Mouse (Mus musculus) gastrocnemius, postnatal 4 days (tissue): ENCODE measurements around the gene Gm19426. TPM values are rescaled to one million over a fixed set of nuclear protein-coding genes. Genes with fewer than 3 reads are reported as not detected.
"Not testable (repeated sequence)": the region's sequence is repeated elsewhere in the genome, so short reads cannot be mapped to it uniquely, and the experiment has no call there.

Experiments
- DNase-seq, 2 experiments: peaks; one replicate each; pipeline ENCODE4 v3.0.0; 2021 to 2022; ENCODE audit warnings: low spot score in 2 of 2, mixed read lengths in 2 of 2
- total RNA-seq, 2 experiments: library from RNA; stranded (reverse); gene quantifications; 2 replicates each; pipeline ENCODE4 v1.2.3; 2021

The Gm19426 gene
- total RNA-seq, 2 experiments from 2014 or later, result 4.0 to 6.3 TPM

GRCm38 (mm10) chr2:84756245-84756644 is 12.8 kb upstream of the Gm19426 start:
- DNase-seq, result no peak

- DNase-seq, result no peak
Measured at GRCm38 (mm10) chr2:84750115-84750514, 6.7 kb upstream of the Gm19426 start.

- peak in 1 of 2 experiments; percentile 32 for DNase-seq
Measured at GRCm38 (mm10) chr2:84744126-84744525, 671 bp upstream of the Gm19426 start.

- DNase-seq, result peak in 1 of 2 experiments; percentile 37
Measured at GRCm38 (mm10) chr2:84742451-84743283, 788 bp downstream of the Gm19426 start.

- peak in 1 of 2 experiments; percentile 11 for DNase-seq
Measured at GRCm38 (mm10) chr2:84741841-84742450, 1.5 kb downstream of the Gm19426 start.

- no peak for DNase-seq
Measured at GRCm38 (mm10) chr2:84740608-84741333, 2.7 kb downstream of the Gm19426 start.

GRCm38 (mm10) chr2:84738271-84738911 is 5.1 kb downstream of the Gm19426 start:
- DNase-seq, result no peak

GRCm38 (mm10) chr2:84737451-84737925 is 6.0 kb downstream of the Gm19426 start:
- DNase-seq, result no peak

GRCm38 (mm10) chr2:84736312-84737161 is 6.9 kb downstream of the Gm19426 start:
- DNase-seq, result no peak

- DNase-seq, result no peak
Measured at GRCm38 (mm10) chr2:84735346-84735920, 8.0 kb downstream of the Gm19426 start.

GRCm38 (mm10) chr2:84734919-84735318 is 8.5 kb downstream of the Gm19426 start:
- no peak for DNase-seq

GRCm38 (mm10) chr2:84734351-84734864 is 9.0 kb downstream of the Gm19426 start:
- DNase-seq, result no peak

- DNase-seq, result no peak
Measured at GRCm38 (mm10) chr2:84733579-84734300, 9.7 kb downstream of the Gm19426 start, which contains the start of gene Ypel4. Gene Ypel4 (plus strand): TSS chr2:84734058.

- DNase-seq, result no peak
Measured at GRCm38 (mm10) chr2:84732394-84732793, 11.1 kb downstream of the Gm19426 start.

GRCm38 (mm10) chr2:84731206-84731605 is 12.2 kb downstream of the Gm19426 start:
- DNase-seq, result no peak

- DNase-seq, result not testable (repeated sequence)
Measured at GRCm38 (mm10) chr2:84728191-84728590, 15.3 kb downstream of the Gm19426 start.

GRCm38 (mm10) chr2:84727172-84727858 is 16.1 kb downstream of the Gm19426 start, which contains the start of gene Clp1:
Gene Clp1 (minus strand): TSS chr2:84727350.
- peak; percentile 87 to 95 for DNase-seq

- no peak for DNase-seq
Measured at GRCm38 (mm10) chr2:84726716-84727115, 16.7 kb downstream of the Gm19426 start.
